Mouse (Mus musculus): ENCODE data around the gene Dnajb14.
"Not testable (repeated sequence)": the region's sequence is repeated elsewhere in the genome, so short reads cannot be mapped to it uniquely, and the experiment has no call there.

Dnajb14 gene

GRCm38 (mm10) chr3:137917694-137918171 is 50.3 kb downstream of the Dnajb14 start:
- DNase-seq (ENCODE audit: low read depth, low spot score): peak; percentile 7

DNA sequence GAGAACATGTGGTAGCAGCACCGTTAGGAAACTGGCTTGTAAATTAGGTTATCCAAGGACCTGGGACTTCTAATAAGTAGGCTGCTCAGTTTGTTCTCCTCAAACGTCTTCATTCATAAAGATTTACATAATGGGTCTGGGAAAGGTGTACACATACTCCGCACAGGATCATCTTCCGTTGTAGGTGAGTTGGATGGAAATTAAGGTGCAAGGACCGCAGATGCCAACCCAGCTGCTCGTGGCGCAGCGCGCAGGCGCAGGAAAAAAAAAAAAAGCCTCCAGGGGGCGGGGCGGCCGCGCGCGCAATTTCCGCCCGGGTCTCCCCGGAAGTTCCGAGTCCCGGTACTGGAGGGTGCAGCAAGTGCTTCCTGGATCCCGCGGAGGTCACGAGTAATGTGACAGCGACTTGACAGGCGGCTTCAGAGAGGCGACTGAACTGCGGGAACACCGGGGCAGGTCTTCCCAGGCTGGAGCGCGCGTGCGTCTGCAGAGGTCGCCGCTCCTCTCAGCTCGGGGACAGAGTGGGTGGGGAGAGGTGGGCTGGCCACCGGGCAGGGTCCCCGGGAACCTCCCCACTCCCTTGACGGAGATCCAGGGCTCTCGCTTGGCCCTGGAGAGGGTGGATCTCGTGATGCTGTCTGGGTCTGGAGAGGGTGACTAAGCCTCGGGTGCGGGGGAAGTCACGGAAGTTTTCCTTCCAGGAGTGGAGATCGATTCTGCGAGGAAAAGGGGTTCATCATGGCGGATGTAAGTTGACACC is 50.9 kb downstream of the Dnajb14 start, which contains the start of gene Lamtor3:
Lamtor3 (plus strand) TSS at position 335 of the 760 bp plus-strand sequence.
- DNase-seq (ENCODE audit: low read depth, low spot score): peak; percentile 93

- peak; percentile 75 for DNase-seq (ENCODE audit: low read depth, low spot score)
Observed at GRCm38 (mm10) chr3:137918932-137919311, 51.4 kb downstream of the Dnajb14 start.

- no peak for DNase-seq (ENCODE audit: low read depth, low spot score)
Observed at GRCm38 (mm10) chr3:137919398-137919797, 51.9 kb downstream of the Dnajb14 start.

- no peak for DNase-seq (ENCODE audit: low read depth, low spot score)
Observed at GRCm38 (mm10) chr3:137920594-137920993, 53.1 kb downstream of the Dnajb14 start.

GRCm38 (mm10) chr3:137927010-137927409 is 59.5 kb downstream of the Dnajb14 start:
- no peak for DNase-seq (ENCODE audit: low read depth, low spot score)

DNA sequence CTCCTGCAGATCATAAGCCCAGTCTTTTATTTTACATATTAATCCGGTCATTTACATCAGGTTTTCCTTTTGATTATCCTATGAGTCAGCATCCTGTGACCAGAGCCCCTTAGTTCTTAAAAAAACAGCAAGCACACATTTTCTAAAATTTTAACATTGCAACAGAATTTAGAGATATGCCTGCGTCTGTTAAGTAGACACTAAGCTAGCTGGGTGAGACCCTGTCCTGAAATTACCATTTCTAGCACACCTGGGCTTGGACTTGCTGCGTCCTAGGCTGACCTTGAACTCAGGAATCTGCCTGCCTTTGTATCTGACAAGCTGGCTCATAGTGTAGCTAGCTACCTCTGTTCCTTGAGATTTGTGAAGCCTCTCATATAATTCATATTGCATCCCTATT is 62.5 kb downstream of the Dnajb14 start:
- no peak for DNase-seq (ENCODE audit: low read depth, low spot score)

- DNase-seq (ENCODE audit: low read depth, low spot score): peak; percentile 18
Observed at GRCm38 (mm10) chr3:137932748-137933147, 65.3 kb downstream of the Dnajb14 start.

GRCm38 (mm10) chr3:137933986-137934385 is 66.5 kb downstream of the Dnajb14 start:
- no peak for DNase-seq (ENCODE audit: low read depth, low spot score)

DNA sequence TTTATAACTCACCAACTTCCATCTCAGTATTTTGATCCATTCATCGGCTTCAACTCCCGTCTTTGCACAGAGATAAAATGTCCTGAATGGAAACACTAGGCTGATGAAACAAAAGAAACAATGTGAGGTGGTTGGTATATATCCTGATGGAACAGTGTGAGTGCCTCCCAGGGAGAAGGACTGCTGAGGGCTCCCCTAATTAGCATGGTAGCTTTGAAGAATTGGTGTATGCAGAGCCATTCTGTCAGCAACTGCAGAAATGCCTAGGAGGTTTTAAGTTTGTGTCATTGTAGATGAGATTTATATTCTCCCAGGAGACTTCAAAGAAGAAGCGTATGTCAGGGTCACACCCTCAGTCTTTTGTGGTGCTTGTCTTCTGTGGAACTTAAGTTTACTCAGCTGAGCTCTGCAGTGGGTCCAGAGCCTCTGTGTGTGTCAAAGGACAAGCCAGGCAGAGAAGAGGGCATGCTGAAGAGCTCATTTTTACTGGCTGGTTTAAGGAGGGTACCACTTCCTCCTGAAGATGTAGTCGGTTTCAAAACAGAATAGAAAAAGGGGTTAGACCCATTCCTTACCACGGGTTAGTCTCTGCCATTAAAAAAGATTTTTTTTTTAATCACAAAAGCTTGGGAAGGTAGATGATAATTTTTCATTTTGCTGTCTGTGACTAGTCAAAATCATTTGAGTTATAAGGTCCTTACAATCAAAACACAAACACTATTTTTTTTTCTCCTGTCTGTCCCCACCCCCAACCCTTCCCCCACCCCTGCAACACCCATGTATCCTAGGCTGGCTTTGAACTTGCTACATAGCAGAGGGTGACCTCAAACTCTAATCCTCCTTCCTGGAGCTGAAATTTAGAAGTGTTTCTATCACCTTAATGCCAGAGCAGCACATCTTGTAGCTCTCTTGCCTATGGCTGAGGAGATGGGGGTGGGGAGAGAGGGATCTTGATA is 68.4 kb downstream of the Dnajb14 start:
- no peak for DNase-seq (ENCODE audit: low read depth, low spot score)

- no peak for DNase-seq (ENCODE audit: low read depth, low spot score)
Observed at GRCm38 (mm10) chr3:137936541-137936940, 69.1 kb downstream of the Dnajb14 start.

DNA sequence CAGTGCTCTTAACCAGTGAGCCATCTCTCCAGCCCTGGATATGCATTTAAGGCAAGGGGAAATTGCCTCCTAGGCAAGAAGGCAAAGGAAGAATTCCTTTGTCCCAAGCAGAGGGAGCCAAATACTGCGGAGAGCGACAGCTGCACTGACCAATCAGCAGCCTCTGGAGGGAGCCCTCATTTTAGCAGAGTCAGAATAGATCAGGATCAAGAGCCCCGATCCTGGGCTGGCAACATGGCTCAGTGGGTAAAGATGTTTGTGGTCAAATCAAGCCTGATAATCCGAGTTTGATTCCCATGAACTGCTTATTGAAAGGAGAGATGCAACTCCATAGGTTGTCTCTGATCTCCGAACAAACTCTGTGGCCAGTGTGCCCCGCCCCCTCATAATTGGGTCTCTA is 71.1 kb downstream of the Dnajb14 start:
- DNase-seq (ENCODE audit: low read depth, low spot score): peak; percentile 70

- DNase-seq (ENCODE audit: low read depth, low spot score): peak; percentile 18
Observed at GRCm38 (mm10) chr3:137940757-137941156, 73.3 kb downstream of the Dnajb14 start.

GRCm38 (mm10) chr3:137941555-137941954 is 74.1 kb downstream of the Dnajb14 start:
- no peak for DNase-seq (ENCODE audit: low read depth, low spot score)

- no peak for DNase-seq (ENCODE audit: low read depth, low spot score)
Observed at GRCm38 (mm10) chr3:137942098-137942622, 74.7 kb downstream of the Dnajb14 start.

DNA sequence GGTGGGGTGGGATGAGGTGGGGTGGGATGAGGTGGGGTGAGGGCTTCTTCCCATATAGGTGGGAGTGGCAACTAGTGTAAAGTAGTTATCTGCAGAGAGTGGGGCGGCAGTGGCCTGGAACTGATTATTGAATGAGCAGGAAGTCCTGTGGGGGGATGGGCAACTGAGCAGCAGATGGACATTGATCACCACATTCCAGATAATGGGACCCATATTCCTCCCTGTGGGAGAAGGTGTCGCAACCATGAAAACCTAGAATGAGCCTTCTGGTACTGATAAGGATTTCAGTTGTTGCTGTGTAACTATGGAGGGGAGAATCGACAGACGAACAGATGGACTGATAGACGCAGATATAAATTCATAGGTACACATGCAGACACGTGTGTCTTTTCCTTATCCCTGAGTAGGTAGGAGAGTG is 76.3 kb downstream of the Dnajb14 start:
- no peak for DNase-seq (ENCODE audit: low read depth, low spot score)

DNA sequence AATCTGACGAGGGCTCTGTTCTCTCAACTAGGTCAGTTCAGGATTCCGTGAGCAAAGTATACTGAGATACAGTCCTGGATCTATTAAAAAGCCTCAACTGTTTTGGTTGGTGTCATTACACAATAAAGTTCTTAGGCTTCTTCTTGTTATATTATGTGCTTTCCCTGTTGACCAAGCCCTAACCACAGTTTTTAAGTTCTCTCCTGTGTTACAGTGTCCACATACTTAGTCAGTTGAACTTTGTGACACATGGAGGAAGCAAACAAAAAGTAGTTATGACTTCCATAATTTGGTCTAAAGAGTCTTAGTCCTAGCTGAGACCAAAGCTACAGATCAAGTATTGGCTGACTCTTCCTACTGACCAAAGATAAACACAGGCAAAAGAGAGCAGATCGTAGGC is 79.4 kb downstream of the Dnajb14 start:
- DNase-seq (ENCODE audit: low read depth, low spot score): no peak

DNA sequence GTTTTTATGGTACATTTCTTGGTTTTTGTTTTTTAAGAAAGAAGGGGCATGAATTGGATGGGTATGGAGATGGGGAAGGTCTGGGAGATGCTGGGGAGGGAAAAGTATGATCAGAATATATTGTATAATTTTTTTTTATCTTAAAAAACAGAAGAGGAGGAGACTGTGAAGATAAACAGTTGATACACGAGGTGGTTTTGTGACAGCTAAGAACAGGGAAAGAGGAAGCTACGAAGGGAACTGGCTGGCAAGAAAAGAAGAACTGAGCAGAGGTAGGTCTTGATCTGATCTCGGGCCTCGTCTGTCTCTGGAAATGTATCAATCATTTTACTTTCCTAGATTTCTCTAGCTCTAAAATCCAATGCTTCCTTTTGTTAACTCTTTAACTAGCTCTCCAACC is 80.0 kb downstream of the Dnajb14 start:
- no peak for DNase-seq (ENCODE audit: low read depth, low spot score)

DNA sequence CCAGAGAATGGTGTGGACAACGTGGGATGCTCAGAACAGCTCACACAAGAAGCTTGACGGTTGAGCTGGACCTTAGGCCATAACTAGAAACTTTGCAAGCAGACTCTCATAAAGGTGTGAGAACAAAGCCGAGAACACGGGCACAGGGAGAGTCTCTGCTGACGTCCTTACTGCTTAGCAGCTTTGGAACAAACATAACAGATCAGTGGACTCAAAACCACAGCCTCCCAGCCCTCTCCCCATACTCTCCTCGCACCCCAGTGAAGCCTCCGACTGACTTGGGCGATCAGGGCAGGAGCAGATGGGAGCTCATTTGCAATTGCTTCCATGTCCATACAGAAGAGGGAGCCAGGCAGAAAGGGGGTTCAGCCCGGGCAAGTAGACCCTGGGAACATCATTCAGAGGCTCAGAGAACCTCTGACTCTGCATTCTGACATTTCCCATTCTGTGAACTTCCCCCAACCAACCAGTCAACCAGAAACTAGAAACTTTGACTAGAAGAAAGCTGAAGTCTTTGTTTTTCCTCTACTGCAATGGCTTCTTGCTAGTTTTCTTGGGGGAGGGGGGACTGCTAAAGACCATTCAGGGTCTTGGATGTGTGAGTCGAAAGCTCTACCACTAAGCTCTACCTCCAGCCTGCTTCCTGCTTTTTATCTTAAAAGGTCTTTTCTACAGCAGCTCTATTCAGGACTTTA is 82.9 kb downstream of the Dnajb14 start:
- no peak for DNase-seq (ENCODE audit: low read depth, low spot score)

DNA sequence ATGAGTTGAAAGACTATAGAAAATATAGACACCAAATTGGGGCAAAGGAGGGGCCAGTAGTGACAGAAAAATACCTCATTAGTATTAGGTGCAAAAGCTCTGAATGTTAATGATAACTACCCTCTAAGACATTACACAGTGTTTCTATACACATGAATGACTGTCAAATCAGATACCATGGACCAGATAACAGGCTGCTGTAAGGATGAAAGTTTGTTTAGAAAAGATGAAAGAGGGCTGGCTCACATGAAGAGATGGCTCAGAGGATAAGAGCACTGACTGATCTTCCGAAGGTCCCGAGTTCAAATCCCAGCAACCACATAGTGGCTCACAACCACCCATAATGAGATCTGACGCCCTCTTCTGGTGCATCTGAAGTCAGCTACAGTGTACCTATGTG is 83.8 kb downstream of the Dnajb14 start:
- not testable (repeated sequence) for DNase-seq (ENCODE audit: low read depth, low spot score)

- DNase-seq (ENCODE audit: low read depth, low spot score): no peak
Observed at GRCm38 (mm10) chr3:137951819-137952218, 84.3 kb downstream of the Dnajb14 start.

All from brain, adult 2 months (tissue).